Mouse (Mus musculus) myocyte (in vitro differentiated cells): ENCODE measurements around the gene Slc23a2.

Source experiments
- CEBPB ChIP-seq: IDR thresholded peaks from 2 replicates; pipeline ENCODE4 v1.6.1; 2011; ENCODE audit warnings: mild to moderate bottlenecking, moderate library complexity; ENCODE audit not compliant: poor library complexity, insufficient read depth, severe bottlenecking
- E2F4 ChIP-seq: IDR thresholded peaks from one replicate; pipeline ENCODE4 v1.6.1; 2011; ENCODE audit warnings: mild to moderate bottlenecking, control low read depth, moderate library complexity; ENCODE audit not compliant: insufficient read depth
- MAX ChIP-seq: IDR thresholded peaks from one replicate; pipeline ENCODE4 v1.6.1; 2011; ENCODE audit warnings: low read depth, mild to moderate bottlenecking, control low read depth
- MYOD1 ChIP-seq, 3 experiments: IDR thresholded peaks; one replicate each; pipeline ENCODE4 v1.6.1; 2011; ENCODE audit warnings: control low read depth in 2 of 3, low read depth in 2 of 3, mild to moderate bottlenecking in 2 of 3, moderate library complexity in 1 of 3; ENCODE audit not compliant: insufficient read length in 2 of 3, control insufficient read depth in 1 of 3
- MYOG ChIP-seq, 3 experiments: IDR thresholded peaks; one replicate each; pipeline ENCODE4 v1.6.1; 2011; ENCODE audit warnings: control low read depth in 2 of 3, low read depth in 2 of 3, mild to moderate bottlenecking in 2 of 3; ENCODE audit not compliant: insufficient read length in 2 of 3, control insufficient read depth in 1 of 3, insufficient read depth in 1 of 3
- POLR2A ChIP-seq: IDR thresholded peaks from one replicate; pipeline ENCODE4 v1.6.1; 2011; ENCODE audit warnings: low read depth, mild to moderate bottlenecking, control low read depth, moderate library complexity; ENCODE audit not compliant: insufficient read length
- POLR2AphosphoS2 ChIP-seq: IDR thresholded peaks from one replicate; pipeline ENCODE4 v1.6.1; 2011; ENCODE audit warnings: low read depth, control low read depth; ENCODE audit not compliant: insufficient read length
- SRF ChIP-seq: IDR thresholded peaks from one replicate; pipeline ENCODE4 v1.6.1; 2011; ENCODE audit warnings: low read depth; ENCODE audit not compliant: control insufficient read depth, insufficient read length
- TCF12 ChIP-seq: IDR thresholded peaks from one replicate; pipeline ENCODE4 v1.6.1; 2011; ENCODE audit warnings: mild to moderate bottlenecking, control low read depth; ENCODE audit not compliant: poor library complexity, insufficient read depth, severe bottlenecking
- TCF3 ChIP-seq: IDR thresholded peaks from one replicate; pipeline ENCODE4 v1.6.1; 2011; ENCODE audit warnings: low read depth, control low read depth; ENCODE audit not compliant: insufficient read length
- USF1 ChIP-seq: IDR thresholded peaks from one replicate; pipeline ENCODE4 v1.6.1; 2011; ENCODE audit warnings: low read depth, mild to moderate bottlenecking, control low read depth, moderate library complexity

GRCm38 (mm10) chr2:132102505-132103130 lies 42.3 kb downstream of the Slc23a2 start:
- TF ChIP-seq USF1 (peak; percentile 74), POLR2A (no peak), CEBPB (no peak), MAX (no peak), MYOD1 (IDR thresholded peaks at IDR 0.05; ENCODE audit: control insufficient read depth in 1 of 3, insufficient read length in 2 of 3, low read depth in 2 of 3) (no peak), MYOG (IDR thresholded peaks at IDR 0.05; ENCODE audit: control insufficient read depth in 1 of 3, insufficient read depth in 1 of 3, insufficient read length in 2 of 3, low read depth in 2 of 3) (no peak), SRF (no peak), TCF12 (no peak), TCF3 (no peak), E2F4 (no peak), POLR2AphosphoS2 (no peak)
